Mouse (Mus musculus) brain, embryonic 18.5 days (tissue): ENCODE data around the gene Defb3.
"Not testable (repeated sequence)": the region's sequence is repeated elsewhere in the genome, so short reads cannot be mapped to it uniquely, and the experiment has no call there.

Source experiments
- DNase-seq: peaks from one replicate; pipeline ENCODE4 v3.0.0-alpha.2; 2012; ENCODE audit warnings: low read depth, low spot score

Defb3 gene

GRCm38 (mm10) chr8:19293060-19293459, at the start of gene Defb3:
Gene Defb3 (plus strand): TSS chr8:19293360.
- DNase-seq = not testable (repeated sequence)

- no peak for DNase-seq
These were observed 45.9 kb upstream of the Defb3 start, which contains the start of gene Defb5 for GRCm38 (mm10) chr8:19247280-19247679. Gene Defb5 (plus strand): TSS chr8:19247580.

- no peak for DNase-seq
These were observed 35.0 kb upstream of the Defb3 start for GRCm38 (mm10) chr8:19258136-19258535.

- DNase-seq = no peak
These were observed 33.5 kb upstream of the Defb3 start for GRCm38 (mm10) chr8:19259667-19260066.

- not testable (repeated sequence) for DNase-seq
These were observed 5.2 kb downstream of the Defb3 start for GRCm38 (mm10) chr8:19298361-19298760.

GRCm38 (mm10) chr8:19331836-19332235, 38.7 kb downstream of the Defb3 start:
- DNase-seq = no peak
